Mouse (Mus musculus) left cerebral cortex, adult 2 months (tissue): ENCODE data around the gene Slc15a3. TPM values are rescaled to one million over a fixed set of nuclear protein-coding genes. Genes with fewer than 3 reads are reported as not detected.
A peak's percentile ranks its signal among the peaks of the same experiment; 100 is the strongest.

Source experiments
- DNase-seq, 2 experiments: peaks; one replicate each; pipeline ENCODE4 v3.0.0; 2021 to 2022; ENCODE audit warnings: low spot score in 2 of 2, mixed read lengths in 1 of 2; ENCODE audit errors: extremely low spot score in 1 of 2
- H3K27ac ChIP-seq: fragments of 200-600 bp; 2 replicates; pipeline ENCODE4 v1.8.1; 2022
- H3K4me3 ChIP-seq: fragments of 200-600 bp; 2 replicates; pipeline ENCODE4 v1.8.1; 2022
- CTCF ChIP-seq: fragments of 200-600 bp; IDR thresholded peaks from 2 replicates; pipeline ENCODE4 v1.8.1; 2022; ENCODE audit warnings: antibody characterized with exemption, mild to moderate bottlenecking, moderate library complexity
- intact Hi-C: fragments of 180-260 bp; cut with DNase I; formaldehyde crosslinking; loops from one replicate; pipeline ENCODE4 v1.15.1; 2025
- total RNA-seq, 2 experiments: library from RNA; stranded (reverse); gene quantifications; 2 replicates each; pipeline ENCODE4 v1.2.3; 2021

Slc15a3 gene
- total RNA-seq, 2 experiments from 2014 or later: 1.1 to 1.3 TPM

DNA sequence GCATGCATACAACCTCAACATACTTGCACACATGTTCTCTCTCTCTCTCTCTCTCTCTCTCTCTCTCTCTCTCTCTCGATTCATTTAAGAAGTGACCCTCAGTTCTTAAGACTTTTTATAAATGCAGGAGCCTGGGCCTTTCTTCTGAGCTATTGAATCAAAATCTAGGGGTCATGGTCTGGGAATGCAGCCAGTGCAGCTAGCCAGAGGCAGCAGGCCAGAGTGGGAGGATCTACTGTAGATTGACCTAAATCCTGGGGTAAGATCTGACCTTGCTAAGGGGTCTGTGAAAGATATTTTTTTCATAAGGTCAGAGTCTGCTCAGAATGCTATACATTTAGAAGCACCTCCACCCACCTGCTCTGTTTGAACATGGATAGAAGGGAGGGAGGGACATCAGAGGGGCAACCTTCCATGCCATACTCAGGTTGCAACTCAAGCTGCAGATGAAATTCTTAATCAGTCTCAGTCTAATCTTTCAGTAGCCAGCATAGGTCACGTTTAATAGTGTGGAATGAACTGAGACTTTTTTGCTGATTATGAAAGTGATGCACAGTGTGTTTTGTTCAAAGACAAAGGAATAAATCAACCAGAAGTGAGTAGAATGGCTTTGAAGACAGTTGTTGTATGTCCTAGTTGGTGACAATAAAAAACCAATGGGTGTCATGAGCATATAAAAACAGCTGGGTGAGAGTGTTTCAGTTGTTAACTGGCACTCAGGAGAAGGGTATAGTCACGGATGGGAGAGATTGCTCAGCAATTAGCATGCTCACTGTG lies 8.0 kb downstream of the Slc15a3 start:
- intact Hi-C loops: no loop called here
- no peak overlapping the region for H3K27ac ChIP-seq
- no peak for TF ChIP-seq CTCF
- no peak for DNase-seq
- H3K4me3 ChIP-seq: no peak overlapping the region

DNA sequence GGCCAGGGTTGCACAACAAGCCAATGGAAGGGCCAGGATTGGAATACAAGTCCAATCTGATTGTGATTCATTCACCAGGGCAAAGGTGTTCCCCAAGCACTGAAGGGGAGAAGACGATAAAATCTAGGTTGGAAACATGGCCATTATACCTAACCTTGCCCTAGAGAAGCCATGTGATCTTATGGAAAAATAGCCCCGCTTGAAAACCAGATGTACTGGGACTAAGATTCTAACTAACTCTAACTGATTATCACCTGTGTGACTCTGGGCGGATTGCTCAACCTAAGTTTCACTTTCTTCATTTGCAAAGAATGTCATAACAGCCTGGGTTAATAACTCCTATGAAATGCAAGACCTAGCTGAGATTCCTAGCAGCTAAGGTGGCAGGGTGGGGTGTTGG lies 15.9 kb downstream of the Slc15a3 start:
- TF ChIP-seq CTCF: no peak

DNA sequence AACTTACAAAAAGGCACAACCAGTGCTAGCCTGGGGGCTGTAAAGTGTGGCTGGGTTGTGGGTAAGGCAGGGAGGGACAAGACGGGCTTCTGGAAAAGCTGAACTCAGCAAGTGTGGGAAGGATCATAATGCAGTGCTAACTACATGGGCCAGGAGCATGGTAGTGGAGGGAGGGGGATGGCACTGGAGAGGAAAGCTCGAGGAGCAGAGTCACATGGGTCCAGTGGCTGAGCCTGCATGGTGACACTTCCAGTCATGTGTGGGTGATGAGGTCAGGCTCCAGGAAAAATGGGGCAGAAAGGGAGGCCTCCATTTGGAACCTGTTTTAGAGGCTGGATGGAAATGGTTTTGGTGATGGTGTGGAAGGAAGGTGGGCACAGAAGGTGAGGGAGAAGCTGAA lies 17.0 kb downstream of the Slc15a3 start:
- no peak for DNase-seq
- TF ChIP-seq CTCF: no peak

More for the DNA sequence above, 15.9 kb downstream of the Slc15a3 start:
- H3K27ac ChIP-seq: no peak overlapping the region
- DNase-seq: no peak
- H3K4me3 ChIP-seq: no peak overlapping the region
- intact Hi-C loops: no loop called here

DNA sequence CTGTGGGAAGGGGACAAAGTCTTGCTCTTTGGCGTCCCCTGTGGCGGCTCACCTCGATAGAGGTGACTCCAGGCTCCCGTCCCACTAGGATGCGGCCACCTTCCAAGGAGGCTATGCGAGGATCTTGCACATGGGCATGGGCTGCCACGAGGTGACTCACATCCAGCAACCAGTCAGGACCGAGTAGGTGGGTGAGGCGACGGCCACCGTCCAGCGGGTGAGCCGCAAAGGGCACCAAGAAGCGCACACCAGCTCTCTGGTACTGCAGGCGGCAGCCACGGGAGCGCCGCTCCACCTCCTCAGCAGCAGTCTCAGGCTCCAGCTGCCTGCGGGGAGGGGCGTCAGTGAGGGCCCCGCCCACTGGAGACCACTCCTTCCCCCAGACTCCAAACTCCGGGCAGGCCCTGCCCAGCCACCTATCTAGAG lies 20.6 kb downstream of the Slc15a3 start:
- intact Hi-C loops: no loop called here
- no peak overlapping the region for H3K4me3 ChIP-seq
- TF ChIP-seq CTCF: no peak; the same call in 1 of the 2 replicates

More for the DNA sequence above, 17.0 kb downstream of the Slc15a3 start:
- intact Hi-C loops: no loop called here
- no peak overlapping the region for H3K27ac ChIP-seq
- H3K4me3 ChIP-seq: no peak overlapping the region

DNA sequence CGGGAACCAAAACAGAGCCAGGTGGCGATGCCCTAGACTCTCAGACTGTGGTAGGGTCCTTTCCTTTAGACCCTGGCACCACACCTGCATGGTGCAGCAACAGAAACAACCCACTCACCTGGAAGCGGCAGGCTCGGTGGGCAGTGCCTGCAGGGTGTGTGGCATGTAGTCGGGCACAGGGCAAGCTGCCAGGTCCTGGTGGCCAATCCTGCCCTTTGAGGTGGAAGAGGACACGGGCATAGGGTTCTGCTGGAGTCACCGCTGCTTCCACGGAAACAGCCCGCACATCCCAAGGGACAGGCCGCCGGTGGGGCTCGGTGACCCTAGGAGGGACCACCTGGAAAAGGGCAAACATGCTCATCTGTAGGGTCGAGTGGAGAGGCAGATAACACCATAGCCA lies 26.8 kb downstream of the Slc15a3 start:
- no peak for DNase-seq
- intact Hi-C loops: no loop called here

More for the DNA sequence above, 20.6 kb downstream of the Slc15a3 start:
- DNase-seq: peak in 1 of 2 experiments; percentile 31
- no peak overlapping the region for H3K27ac ChIP-seq

DNA sequence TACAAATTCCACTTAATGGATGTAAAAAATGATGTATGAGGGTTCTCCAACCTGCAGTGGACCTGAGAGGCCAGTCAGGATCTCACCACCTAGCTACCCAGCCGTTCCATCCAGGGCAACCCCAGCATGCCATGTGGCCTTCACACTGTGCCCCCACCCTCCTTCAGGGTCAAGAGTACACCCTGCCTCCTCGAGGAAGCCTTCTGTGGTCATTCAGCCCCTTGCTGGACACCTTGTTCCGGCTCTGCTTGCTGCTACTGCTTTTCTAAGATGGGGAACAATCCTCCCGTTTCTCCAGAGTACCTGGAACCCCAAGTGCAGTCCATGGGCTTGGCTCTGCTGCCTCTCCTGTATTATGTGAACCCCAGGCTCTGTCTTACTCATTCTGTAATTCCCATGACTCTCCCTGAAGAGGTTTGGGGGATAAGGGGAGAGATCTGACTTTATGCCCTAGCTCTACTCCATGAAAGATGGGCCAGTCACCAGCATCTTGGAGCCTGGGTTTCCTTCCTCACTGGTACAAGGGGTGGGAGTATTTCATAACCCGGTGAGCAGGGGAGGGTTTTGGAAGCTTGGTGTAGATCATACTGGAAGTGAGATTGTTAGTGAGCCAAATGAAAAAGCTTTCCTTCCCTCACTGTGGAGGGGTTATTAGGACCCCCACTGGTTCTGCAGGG lies 28.6 kb downstream of the Slc15a3 start:
- DNase-seq: no peak
- Histone ChIP-seq H3K27ac (peak overlapping the region; percentile 94), H3K4me3 (peak overlapping the region; percentile 71)
- TF ChIP-seq CTCF: no peak
- intact Hi-C loops: loop anchor here (2.0 kb wide), 3 partner anchors 59 to 153 kb away; no protein-coding TSS in a partner anchor

More for the DNA sequence above, 26.8 kb downstream of the Slc15a3 start:
- Histone ChIP-seq H3K4me3 (no peak overlapping the region), H3K27ac (no peak overlapping the region)
- no peak for TF ChIP-seq CTCF

DNA sequence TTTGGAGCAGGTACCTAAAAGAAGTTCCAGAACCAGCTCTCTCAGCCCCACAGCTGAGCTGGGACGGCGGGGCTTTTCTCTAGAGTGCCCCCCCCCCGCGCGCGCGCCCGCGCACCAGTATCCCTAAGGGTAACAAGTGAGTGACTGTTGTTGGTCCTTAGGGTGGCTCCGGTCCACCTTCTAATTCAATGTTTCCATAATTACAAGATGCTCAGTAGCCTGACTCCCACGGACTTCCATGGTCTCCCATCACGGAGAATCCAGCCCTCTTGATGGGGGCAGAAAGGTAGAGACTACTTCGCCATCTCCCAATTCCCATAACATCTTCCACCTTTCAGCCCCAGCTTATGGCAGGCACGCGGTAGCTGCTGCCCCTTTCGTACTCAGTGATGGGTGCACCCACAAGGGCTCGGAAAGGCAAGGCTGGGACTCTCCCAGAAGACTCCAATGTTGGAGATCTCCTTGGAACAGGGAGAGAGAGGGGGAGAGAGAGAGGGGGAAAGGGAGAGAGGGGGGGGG lies 29.2 kb downstream of the Slc15a3 start:
- intact Hi-C loops: loop anchor here (1.0 to 2.0 kb wide), 4 partner anchors 27 to 154 kb away; partner anchors contain the start of gene Prpf19
- no peak for TF ChIP-seq CTCF
- Histone ChIP-seq H3K4me3 (peak overlapping the region; percentile 71), H3K27ac (peak overlapping the region; percentile 94)
- DNase-seq: peak in 1 of 2 experiments; percentile 42

DNA sequence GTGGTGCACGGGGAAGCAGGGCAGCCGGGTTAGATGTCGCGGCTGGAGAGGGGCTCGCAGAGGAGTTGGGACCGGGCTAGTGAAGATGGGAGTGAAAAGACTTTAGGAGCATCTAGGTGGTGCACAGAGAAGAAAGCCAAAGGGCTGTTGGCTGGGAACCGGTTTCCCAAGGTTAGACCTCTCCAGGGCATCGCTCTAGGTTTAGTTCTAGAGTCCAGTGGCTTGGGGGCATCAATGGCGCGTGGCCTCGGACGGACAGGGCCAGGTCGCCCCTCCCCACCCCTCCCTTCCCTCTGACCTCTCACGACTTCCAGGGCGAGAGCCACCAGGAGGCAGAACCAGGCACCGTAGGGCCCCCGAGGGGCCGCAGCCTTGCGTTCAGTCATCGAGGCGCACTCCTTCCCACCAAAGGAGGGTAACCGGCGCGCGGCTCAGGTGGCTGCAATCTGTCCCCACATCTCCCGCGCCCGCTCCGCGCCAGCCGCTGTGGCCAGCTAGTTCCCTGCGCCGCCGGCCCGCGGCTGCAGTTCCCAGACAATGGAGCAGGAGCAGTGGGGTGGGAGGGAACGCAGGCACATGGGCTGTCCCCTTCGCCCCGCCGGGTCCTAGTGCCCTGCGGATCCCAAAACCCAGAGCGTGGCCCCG lies 29.8 kb downstream of the Slc15a3 start:
- TF ChIP-seq CTCF: no peak
- Histone ChIP-seq H3K27ac (peak overlapping the region; percentile 94), H3K4me3 (peak overlapping the region; percentile 71)
- peak; percentile 88 to 89 for DNase-seq
- intact Hi-C loops: loop anchor here (1.0 to 2.0 kb wide), 4 partner anchors 26 to 155 kb away; partner anchors contain the start of gene Prpf19

DNA sequence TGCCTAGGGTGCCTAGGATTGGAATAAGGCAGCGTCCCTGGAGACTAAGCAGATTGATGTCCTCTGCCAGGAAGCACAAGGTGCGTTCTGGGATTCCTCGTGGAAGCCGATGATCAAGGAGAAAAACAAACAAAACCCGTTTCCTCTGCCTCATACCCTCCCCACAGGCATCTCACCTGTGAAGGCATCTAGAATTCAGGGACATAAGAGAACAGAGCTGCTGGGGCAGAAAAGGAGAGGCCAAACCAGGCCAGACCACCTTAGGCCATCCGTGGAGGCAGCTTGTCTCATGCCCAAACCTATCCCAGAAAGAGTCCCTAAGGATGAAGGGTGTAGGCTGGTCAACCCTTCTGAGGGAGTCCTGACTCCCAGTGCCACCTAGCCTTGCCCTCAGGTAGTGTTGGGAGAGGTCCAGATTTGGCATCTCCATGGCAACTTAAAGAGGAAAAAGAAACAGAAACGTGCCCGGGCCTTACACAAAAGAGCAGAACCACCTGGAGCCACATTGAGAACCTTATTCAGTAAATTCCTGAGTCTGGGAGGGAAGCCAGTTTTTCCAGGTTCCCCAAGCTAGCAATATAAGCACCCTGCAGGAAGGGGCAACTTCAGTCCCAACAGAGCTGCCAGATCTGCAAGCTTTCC lies 30.5 kb downstream of the Slc15a3 start, which contains the start of gene Tmem132a:
Tmem132a (minus strand) TSS at position 55 of the 642 bp plus-strand sequence.
- Histone ChIP-seq H3K27ac (peak within 1 kb of the TSS; percentile 94), H3K4me3 (peak within 1 kb of the TSS; percentile 71)
- TF ChIP-seq CTCF: no peak
- intact Hi-C loops: loop anchor here (1.0 to 2.0 kb wide), 4 partner anchors 25 to 155 kb away; partner anchors contain the start of gene Prpf19
- DNase-seq: no peak

DNA sequence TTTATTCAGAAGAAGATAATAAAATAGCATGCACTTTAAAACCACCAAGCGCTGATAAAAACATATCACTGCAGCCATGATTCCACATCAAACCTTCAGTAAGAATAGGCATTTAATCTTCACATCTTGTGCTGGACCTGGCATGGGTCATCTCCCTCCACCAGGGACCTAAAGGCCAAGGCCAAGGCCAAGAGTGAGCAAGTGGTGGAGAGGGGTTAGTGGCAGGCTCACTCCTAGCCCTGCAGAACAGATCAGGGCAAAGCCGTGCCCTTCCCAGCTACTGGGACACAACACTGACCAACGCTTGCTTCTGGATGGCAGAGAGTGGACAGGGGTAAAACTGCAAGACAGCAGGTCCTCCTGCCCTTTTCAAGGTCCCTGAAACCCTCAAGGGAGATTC lies 31.1 kb downstream of the Slc15a3 start:
- Histone ChIP-seq H3K27ac (no peak overlapping the region), H3K4me3 (no peak overlapping the region)
- intact Hi-C loops: no loop called here
- no peak for DNase-seq
- TF ChIP-seq CTCF: no peak
